Mouse (Mus musculus) stomach, postnatal 0 days (tissue): ENCODE results near the gene Mast4.

Experiments
- CTCF ChIP-seq: IDR thresholded peaks from 2 replicates; pipeline ENCODE4 v1.5.1; 2016; ENCODE audit warnings: antibody characterized with exemption, low read depth, mild to moderate bottlenecking, moderate library complexity
- EP300 ChIP-seq: optimal IDR thresholded peaks from 2 replicates; pipeline ENCODE3; 2016; ENCODE audit warnings: antibody characterized with exemption

DNA sequence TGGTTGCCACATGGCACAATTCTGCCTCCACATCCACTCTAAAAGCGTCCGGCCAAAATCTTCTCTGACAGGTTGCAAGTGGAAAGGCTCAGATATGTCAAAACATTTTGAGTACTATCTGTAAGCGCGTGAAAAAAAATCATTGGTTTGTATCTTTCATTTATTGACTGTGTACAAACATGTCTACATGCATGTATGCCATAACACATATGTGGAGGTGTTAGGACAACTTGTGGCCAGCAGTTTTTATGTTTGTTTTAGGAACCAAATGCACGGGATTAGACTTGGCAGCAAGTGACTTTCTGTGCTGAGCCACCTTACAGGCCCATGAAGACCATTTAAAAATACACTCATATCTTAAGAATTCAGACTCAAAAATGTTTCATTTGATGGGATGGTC, 206.7 kb downstream of the Mast4 start:
- TF ChIP-seq CTCF (no peak), EP300 (no peak)
